Mouse (Mus musculus): ENCODE results near the gene Nfatc2. TPM values are rescaled to one million over a fixed set of nuclear protein-coding genes. Genes with fewer than 3 reads are reported as not detected.

Gene Nfatc2
- polyA plus RNA-seq, 1 experiment from 2014 or later: 2.5 TPM

DNA sequence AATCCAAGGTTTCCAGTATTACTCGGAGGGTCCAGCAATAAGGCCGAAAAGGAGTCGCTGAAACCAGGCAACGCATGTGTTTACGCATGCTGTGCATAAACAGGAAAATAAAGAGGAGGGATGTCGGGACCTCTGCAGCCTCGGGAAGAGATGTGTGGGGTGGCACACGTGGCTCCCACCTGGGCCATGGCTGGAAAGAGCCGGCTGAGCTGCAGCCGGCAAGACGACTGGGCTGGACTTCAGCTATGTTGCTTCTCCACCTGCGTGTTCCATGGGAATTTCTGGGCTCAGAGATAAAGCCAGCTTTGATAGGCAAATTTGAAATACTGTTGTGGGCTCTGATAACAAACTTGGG is 907 bp upstream of the Nfatc2 start:
- peak overlapping the region; percentile 94; the same call in 1 of the 2 replicates for H3K4me2 ChIP-seq
- no peaks in the 10 kb centered on the region for H3K9me3 ChIP-seq (replicated peaks)
- peaks cover 38% of the 10 kb centered on the region for H3K4me1 ChIP-seq
- no peak for ATAC-seq (replicated peaks; ENCODE audit: low FRiP score)
- no peak overlapping the region for H3K4me3 ChIP-seq (replicated peaks)
- H3K27ac ChIP-seq: no peak overlapping the region
- no peaks in the 10 kb centered on the region for H3K36me3 ChIP-seq
- peaks cover 68% of the 10 kb centered on the region for H3K27me3 ChIP-seq
- H3K9ac ChIP-seq: no peak overlapping the region
- WGBS: 23% methylated on average over 12 of the region's 12 CpGs

DNA sequence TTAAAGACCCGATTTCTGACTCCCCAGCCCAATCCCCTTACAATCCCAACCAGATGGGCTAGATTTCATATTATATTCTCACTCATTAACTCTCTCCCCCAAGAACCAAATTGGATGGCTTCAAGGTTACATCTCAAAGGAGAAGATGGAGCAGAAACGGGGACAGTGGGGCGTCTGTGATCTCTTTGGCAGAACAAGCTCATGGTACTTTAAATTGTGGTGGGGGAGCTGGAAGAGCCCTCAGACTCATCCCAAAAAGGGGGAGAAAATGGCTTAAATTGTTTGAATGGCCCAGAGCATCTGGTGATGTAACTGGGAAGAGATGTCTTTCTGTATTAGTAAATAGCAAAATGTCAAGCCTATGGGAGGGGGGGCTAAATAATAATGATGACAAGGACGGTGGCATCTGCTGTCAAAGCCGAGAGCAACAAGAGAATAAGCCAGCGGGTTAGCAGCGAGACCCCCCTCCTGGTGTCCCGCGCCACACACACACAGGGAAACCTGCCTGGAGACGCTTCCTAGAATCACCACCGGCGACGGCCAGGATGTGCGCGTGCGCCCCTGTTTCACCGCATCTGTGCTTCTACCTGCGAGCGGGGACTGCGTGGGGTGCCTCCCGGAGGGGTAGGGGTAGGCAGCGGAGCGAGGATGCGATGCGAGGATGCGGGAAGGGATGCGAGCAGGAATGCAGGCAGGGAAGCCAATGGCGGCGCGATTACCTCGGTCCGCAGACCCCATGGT is 537 bp downstream of the Nfatc2 start:
- Histone ChIP-seq H3K4me1 (peaks cover 38% of the 10 kb centered on the region), H3K9me3 (replicated peaks) (no peaks in the 10 kb centered on the region), H3K4me2 (peak overlapping the region; percentile 94), H3K27me3 (peaks cover 68% of the 10 kb centered on the region), H3K4me3 (replicated peaks) (peak overlapping the region; percentile 50), H3K9ac (peak overlapping the region; percentile 47), H3K36me3 (no peaks in the 10 kb centered on the region), H3K27ac (no peak overlapping the region)
- WGBS: 1% methylated on average over 32 of the region's 32 CpGs
- peak; percentile 3; the same call in 1 of the 2 replicates for ATAC-seq (replicated peaks; ENCODE audit: low FRiP score)

DNA sequence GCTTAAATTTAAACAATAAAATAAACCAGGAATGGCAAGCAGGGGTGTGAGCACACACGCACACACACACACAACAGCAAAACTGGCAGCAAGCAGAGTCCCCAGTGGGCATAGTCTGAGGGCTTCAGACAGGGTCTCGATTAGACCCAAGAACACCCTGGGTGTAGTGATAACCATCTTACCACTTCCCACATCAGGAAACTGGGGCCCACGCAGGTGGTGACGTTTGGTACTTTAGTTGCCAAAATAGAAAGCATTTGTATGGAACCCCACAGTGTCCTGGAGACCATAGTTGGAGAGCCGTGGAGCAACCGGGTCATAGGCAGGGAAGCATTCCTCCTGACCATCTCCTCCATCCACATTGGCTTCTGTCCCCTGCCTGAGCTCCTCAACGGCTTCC is 5.8 kb downstream of the Nfatc2 start:
- ATAC-seq (replicated peaks; ENCODE audit: low FRiP score): no peak
- no peak overlapping the region for H3K9ac ChIP-seq
- H3K4me1 ChIP-seq: peaks cover 13% of the 10 kb centered on the region
- no peak overlapping the region for H3K27ac ChIP-seq
- H3K9me3 ChIP-seq (replicated peaks): no peaks in the 10 kb centered on the region
- H3K4me3 ChIP-seq (replicated peaks): no peak overlapping the region
- peaks cover 49% of the 10 kb centered on the region for H3K27me3 ChIP-seq
- no peaks in the 10 kb centered on the region for H3K36me3 ChIP-seq
- no peak overlapping the region for H3K4me2 ChIP-seq
- WGBS: 80% methylated on average over 7 of the region's 7 CpGs

DNA sequence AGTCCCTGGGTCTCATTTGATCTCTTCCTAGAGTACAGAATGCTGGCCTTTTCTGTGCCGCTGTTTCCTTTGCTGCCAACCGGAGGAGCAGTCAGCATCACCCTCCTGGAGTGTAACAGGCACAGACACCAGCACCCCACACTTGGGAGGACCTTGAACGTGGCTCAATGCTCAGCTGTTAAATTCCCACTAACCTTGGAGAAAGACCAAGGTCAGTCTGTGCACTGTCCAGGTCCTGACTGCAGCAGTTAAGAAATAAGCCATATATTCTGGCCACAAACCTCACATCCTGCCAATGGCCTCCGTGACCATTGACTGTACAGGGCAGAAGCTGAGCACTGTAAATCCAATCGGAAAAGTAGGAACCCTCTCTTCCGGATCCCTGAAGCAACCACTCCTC is 7.8 kb downstream of the Nfatc2 start:
- no peaks in the 10 kb centered on the region for H3K9me3 ChIP-seq (replicated peaks)
- no peaks in the 10 kb centered on the region for H3K36me3 ChIP-seq
- H3K27ac ChIP-seq: no peak overlapping the region
- no peak for ATAC-seq (replicated peaks; ENCODE audit: low FRiP score)
- no peak overlapping the region for H3K9ac ChIP-seq
- no peak overlapping the region for H3K4me3 ChIP-seq (replicated peaks)
- WGBS: 76% methylated on average over 6 of the region's 6 CpGs
- H3K4me1 ChIP-seq: peaks cover 25% of the 10 kb centered on the region
- peaks cover 50% of the 10 kb centered on the region for H3K27me3 ChIP-seq
- no peak overlapping the region for H3K4me2 ChIP-seq

DNA sequence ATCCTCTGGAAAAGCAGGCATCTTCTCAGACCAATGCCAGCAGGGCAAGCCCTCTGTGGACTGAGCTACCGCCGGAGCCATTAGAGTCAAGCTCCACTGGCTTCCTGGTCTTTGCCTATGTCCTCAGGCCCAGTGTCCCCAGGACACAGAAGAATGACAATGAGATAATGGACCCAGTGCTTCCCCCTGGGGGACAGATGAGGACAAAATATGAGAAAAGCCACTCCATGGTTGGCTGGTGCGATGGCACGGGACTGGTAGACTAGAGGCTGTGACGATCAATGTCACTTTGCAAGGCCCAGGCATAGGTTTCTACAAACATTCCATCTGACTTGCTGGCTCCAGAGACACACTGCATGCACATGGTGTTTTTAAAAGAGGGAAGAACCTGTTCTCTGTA is 8.5 kb downstream of the Nfatc2 start:
- no peaks in the 10 kb centered on the region for H3K9me3 ChIP-seq (replicated peaks)
- peaks cover 43% of the 10 kb centered on the region for H3K27me3 ChIP-seq
- 81% methylated on average over 5 of the region's 5 CpGs for WGBS
- peaks cover 32% of the 10 kb centered on the region for H3K4me1 ChIP-seq
- ATAC-seq (replicated peaks; ENCODE audit: low FRiP score): no peak
- no peak overlapping the region for H3K4me3 ChIP-seq (replicated peaks)
- H3K27ac ChIP-seq: no peak overlapping the region
- H3K9ac ChIP-seq: no peak overlapping the region
- H3K4me2 ChIP-seq: no peak overlapping the region
- H3K36me3 ChIP-seq: no peaks in the 10 kb centered on the region

DNA sequence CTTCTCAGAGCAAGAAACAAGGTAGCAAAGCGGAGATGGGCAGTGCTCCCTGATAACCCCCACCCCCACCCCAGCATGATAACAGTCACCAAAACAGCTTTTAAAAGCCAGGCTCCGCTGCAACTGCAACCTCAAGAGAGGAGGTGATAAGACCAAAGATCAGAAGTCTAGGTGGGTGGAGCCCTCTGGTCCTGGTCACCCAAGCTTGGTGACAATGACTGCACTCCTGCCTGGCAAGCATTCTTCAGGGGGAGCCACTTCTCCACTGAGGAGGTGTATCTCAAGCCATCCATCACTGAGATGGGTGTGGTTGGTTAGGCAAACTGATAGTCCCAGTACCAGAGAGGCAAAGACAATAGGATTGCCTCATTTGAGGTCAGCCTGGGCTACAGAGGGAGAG is 10.4 kb downstream of the Nfatc2 start:
- Histone ChIP-seq H3K4me3 (replicated peaks) (no peak overlapping the region), H3K4me2 (no peak overlapping the region), H3K9me3 (replicated peaks) (no peaks in the 10 kb centered on the region), H3K4me1 (peaks cover 42% of the 10 kb centered on the region), H3K27ac (no peak overlapping the region), H3K27me3 (peaks cover 37% of the 10 kb centered on the region), H3K36me3 (no peaks in the 10 kb centered on the region), H3K9ac (no peak overlapping the region)
- ATAC-seq (replicated peaks; ENCODE audit: low FRiP score): no peak
- WGBS: 80% methylated on average over 2 of the region's 2 CpGs

DNA sequence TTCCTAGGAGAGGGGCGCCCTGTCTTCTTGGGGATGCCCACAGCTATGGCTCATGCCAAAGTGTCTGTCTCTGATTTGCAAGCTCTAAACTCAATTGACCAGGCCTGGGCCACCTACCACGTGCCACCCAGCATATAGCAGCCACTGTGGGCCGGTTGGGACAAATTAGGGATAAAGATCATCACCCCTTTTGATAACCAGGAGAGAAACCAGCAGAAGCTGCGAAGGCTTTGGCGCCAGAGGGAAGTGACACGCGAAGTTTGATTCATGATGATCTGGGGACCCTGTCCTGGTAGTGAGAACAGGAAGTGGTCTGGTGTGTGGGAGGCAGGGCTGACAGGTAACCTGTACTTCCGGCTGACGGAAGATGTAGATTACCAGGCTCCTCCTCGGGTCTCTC is 10.9 kb downstream of the Nfatc2 start:
- Histone ChIP-seq H3K4me3 (replicated peaks) (peak overlapping the region; percentile 58), H3K9me3 (replicated peaks) (no peaks in the 10 kb centered on the region), H3K27me3 (peaks cover 37% of the 10 kb centered on the region), H3K9ac (peak overlapping the region; percentile 58; the same call in 1 of the 2 replicates), H3K27ac (no peak overlapping the region), H3K4me2 (peak overlapping the region; percentile 85), H3K4me1 (peaks cover 42% of the 10 kb centered on the region), H3K36me3 (no peaks in the 10 kb centered on the region)
- no peak for ATAC-seq (replicated peaks; ENCODE audit: low FRiP score)
- WGBS: 22% methylated on average over 10 of the region's 10 CpGs

DNA sequence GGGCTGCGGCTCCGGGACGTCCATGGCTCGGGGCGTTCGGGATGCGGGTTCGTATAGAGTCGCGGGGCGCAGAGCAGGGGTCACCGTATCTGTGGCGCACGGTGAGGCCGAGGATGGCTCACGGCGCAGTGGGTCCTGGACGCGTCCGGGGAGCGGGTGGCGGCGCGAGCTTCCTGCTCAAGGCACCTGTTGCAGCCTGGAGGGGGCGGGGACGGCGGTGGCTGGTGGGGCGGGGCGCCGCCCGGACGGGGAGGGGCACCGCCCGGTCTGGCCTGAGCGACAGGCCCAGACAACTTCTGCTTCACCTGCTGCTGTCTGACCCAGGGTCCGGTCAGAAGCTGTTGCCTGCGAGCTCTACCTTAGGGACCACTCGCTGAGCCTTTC is 11.3 kb downstream of the Nfatc2 start:
- WGBS: 1% methylated on average over 33 of the region's 38 CpGs
- H3K4me1 ChIP-seq: peaks cover 42% of the 10 kb centered on the region
- no peaks in the 10 kb centered on the region for H3K36me3 ChIP-seq
- H3K4me2 ChIP-seq: peak overlapping the region; percentile 85
- no peaks in the 10 kb centered on the region for H3K9me3 ChIP-seq (replicated peaks)
- peak overlapping the region; percentile 58 for H3K4me3 ChIP-seq (replicated peaks)
- H3K9ac ChIP-seq: peak overlapping the region; percentile 58
- peak; percentile 80 for ATAC-seq (replicated peaks; ENCODE audit: low FRiP score)
- no peak overlapping the region for H3K27ac ChIP-seq
- peaks cover 37% of the 10 kb centered on the region for H3K27me3 ChIP-seq

DNA sequence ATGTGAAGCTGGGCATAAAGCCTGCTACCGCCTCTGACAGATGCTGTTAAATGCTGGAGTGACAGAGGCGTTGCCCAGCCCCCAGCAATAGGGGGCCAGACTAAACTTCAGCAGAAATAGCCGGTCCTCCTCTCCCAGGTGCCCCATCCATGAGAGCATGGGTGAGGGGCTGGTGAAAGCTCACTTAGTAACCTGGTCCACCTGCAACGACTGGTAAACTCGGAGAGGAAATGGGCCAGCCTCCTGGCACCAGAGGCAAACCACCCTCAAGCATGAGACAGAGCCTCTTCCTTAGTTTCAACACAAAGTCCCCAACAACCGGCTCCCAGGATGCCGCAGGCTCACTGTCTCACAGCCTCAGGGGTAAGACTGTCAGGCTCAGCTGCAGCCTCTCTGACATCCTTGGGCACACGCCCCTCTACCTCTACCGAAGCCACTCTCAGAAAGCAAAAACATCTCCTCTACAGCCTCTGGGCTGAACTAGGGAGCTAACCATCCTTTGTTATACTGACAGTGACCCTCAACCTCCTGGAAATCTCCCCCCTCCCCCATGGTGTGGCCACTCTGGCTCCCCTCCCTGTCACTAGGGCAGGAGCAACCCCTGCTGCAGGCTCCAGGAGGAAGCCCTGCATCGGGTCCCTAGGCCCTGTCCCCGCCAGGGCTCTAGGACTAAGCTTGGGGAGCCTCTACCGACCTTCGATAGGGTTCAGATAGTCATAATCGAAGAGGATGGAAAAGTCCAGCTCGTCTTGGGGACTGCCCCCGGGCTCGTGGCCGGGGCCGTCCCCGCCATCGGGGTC is 11.9 kb downstream of the Nfatc2 start:
- 5% methylated on average over 21 of the region's 21 CpGs for WGBS
- H3K4me1 ChIP-seq: peaks cover 44% of the 10 kb centered on the region
- peak overlapping the region; percentile 85 for H3K4me2 ChIP-seq
- H3K9ac ChIP-seq: peak overlapping the region; percentile 58
- H3K4me3 ChIP-seq (replicated peaks): peak overlapping the region; percentile 58
- H3K27ac ChIP-seq: no peak overlapping the region
- peaks cover 37% of the 10 kb centered on the region for H3K27me3 ChIP-seq
- H3K9me3 ChIP-seq (replicated peaks): no peaks in the 10 kb centered on the region
- ATAC-seq (replicated peaks; ENCODE audit: low FRiP score): peak; percentile 61
- H3K36me3 ChIP-seq: no peaks in the 10 kb centered on the region

DNA sequence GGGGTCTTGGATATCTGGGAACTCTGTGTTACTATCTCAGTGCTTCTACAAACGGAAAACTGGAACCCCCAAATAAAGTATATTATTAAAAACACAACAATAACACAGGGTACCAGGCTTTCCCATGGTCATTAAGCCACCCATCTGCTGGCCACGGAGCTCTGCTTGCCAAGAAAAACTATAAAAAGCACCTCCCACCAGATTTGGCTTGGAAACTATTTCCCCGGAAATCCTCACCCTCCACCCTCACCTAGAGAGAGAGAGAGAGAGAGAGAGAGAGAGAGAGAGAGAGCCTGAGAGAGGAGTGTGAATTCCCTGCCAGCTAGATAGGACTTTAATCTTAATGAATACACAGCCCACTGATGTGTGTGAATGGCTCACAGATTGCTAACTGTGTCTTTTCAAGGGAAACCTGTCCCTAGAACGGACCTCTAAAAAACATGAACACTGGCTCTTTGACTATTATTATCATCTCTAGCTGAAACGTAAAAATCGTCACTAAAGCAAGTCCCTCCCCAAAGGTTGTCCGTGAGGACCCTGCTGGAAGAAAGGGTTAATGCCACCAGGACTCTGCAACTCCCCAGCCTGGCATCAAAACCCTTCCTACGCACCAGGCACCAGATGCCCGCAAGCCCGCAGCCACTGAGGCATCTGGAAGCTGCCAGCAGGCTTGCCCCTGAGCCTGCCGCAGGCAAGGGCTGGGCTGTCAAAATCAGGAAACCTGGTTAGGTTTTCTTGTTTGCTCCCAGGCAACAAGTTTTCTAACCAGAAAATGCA is 12.7 kb downstream of the Nfatc2 start:
- ATAC-seq (replicated peaks; ENCODE audit: low FRiP score): no peak
- Histone ChIP-seq H3K27ac (no peak overlapping the region), H3K27me3 (peaks cover 37% of the 10 kb centered on the region), H3K4me1 (peaks cover 52% of the 10 kb centered on the region), H3K9ac (0 out of 2 replicates have a peak overlapping the region, but pooled peaks have one; percentile 27), H3K36me3 (no peaks in the 10 kb centered on the region), H3K4me2 (peak overlapping the region; percentile 85), H3K9me3 (replicated peaks) (no peaks in the 10 kb centered on the region), H3K4me3 (replicated peaks) (peak overlapping the region; percentile 58)
- WGBS: 46% methylated on average over 11 of the region's 11 CpGs

DNA sequence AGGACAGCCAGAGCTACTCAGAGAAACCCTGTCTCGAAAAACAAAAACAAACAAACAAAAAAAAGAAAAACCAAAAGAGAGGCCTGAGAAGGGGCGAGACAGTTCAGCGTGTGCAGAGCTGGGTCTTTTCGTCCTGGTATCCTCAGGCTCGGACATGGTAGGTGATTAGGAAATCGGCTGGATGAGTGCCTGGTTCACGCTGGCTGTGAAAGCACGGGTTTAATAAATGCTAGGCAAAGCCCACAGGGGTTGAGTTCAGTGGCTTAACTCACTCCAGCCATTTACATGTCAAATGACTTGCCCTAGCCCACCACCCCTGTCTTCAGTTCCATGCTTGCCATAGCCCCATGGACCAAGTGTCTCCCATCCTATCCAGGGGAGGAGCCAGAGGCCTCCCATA is 14.3 kb downstream of the Nfatc2 start:
- Histone ChIP-seq H3K9me3 (replicated peaks) (no peaks in the 10 kb centered on the region), H3K36me3 (no peaks in the 10 kb centered on the region), H3K4me2 (no peak overlapping the region), H3K9ac (no peak overlapping the region), H3K27me3 (peaks cover 35% of the 10 kb centered on the region), H3K4me3 (replicated peaks) (no peak overlapping the region), H3K27ac (no peak overlapping the region), H3K4me1 (peaks cover 61% of the 10 kb centered on the region)
- no peak for ATAC-seq (replicated peaks; ENCODE audit: low FRiP score)
- 77% methylated on average over 8 of the region's 8 CpGs for WGBS

DNA sequence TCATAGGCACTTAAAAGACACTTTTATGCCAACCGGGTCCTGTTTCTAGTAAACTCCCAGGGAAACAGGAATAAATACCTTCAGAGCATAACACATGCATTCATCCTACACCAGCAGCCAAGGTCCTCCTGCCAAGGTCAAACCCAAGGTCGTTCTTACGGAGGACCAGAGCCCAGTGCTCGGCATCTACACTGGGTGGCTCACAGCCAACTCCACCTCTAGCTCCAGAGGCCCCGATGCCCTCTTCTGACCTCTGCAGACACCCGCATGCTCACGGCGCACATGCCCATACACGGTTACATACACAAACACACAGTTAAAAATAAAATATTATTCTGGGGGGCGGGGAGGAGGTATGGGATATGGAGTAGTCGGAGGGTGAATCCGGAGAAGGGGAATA is 14.9 kb downstream of the Nfatc2 start:
- H3K4me1 ChIP-seq: peaks cover 66% of the 10 kb centered on the region
- peaks cover 28% of the 10 kb centered on the region for H3K27me3 ChIP-seq
- no peak overlapping the region for H3K9ac ChIP-seq
- H3K27ac ChIP-seq: 0 out of 2 replicates have a peak overlapping the region, but pooled peaks have one; percentile 56
- WGBS: 82% methylated on average over 12 of the region's 12 CpGs
- H3K4me3 ChIP-seq (replicated peaks): no peak overlapping the region
- no peaks in the 10 kb centered on the region for H3K9me3 ChIP-seq (replicated peaks)
- H3K36me3 ChIP-seq: no peaks in the 10 kb centered on the region
- no peak overlapping the region for H3K4me2 ChIP-seq
- no peak for ATAC-seq (replicated peaks; ENCODE audit: low FRiP score)
